Mouse (Mus musculus) erythroblast, embryonic 14.5 days (primary cell): ENCODE measurements around the gene Pla2g4f.

Experiments
- GATA1 ChIP-seq: IDR thresholded peaks from 2 replicates; pipeline ENCODE4 v1.6.1; 2012; ENCODE audit warnings: low read length, inconsistent platforms, mixed read lengths
- TAL1 ChIP-seq: IDR thresholded peaks from 3 replicates; pipeline ENCODE4 v1.6.1; 2012; ENCODE audit warnings: low read length, inconsistent platforms, mixed read lengths

DNA sequence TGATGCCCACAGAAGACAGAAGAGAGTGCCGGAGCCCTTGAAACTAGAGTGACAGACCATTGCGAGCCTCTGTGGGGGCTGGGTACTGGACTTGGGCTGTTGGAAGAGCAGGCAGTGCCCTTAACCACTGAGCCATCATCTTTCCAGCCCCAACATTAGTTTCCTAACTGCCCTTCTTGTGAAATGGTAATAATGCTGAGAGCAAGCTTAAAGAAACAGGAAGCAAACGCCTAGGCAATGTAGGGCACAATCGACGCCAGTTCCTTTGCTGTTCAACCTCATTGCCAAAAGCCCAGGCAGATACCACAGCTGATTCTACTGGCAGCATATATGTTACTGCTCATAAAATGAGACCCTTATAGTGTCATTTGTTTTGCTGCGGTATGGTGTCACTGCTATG is 61.3 kb downstream of the Pla2g4f start:
- TF ChIP-seq GATA1 (no peak), TAL1 (no peak)
